Mouse (Mus musculus) adrenal gland, postnatal 10 days (tissue): ENCODE results near the gene Fpr-rs7. TPM values are rescaled to one million over a fixed set of nuclear protein-coding genes. Genes with fewer than 3 reads are reported as not detected.

Experiments used
- DNase-seq: peaks from one replicate; pipeline ENCODE4 v3.0.0; 2021; ENCODE audit warnings: mixed read lengths
- long read RNA-seq, 2 experiments: library from polyadenylated mRNA; stranded (forward); transcript quantifications; one replicate each; pipeline ENCODE4 v2.0.0; 2021
- total RNA-seq, 2 experiments: library from RNA; stranded (reverse); gene quantifications; 2 replicates each; pipeline ENCODE4 v1.2.3; 2021

Gene Fpr-rs7
- not detected for total RNA-seq
- long read RNA-seq, experiment 1, result 0 reads
- long read RNA-seq, experiment 2, result 0 reads

DNA sequence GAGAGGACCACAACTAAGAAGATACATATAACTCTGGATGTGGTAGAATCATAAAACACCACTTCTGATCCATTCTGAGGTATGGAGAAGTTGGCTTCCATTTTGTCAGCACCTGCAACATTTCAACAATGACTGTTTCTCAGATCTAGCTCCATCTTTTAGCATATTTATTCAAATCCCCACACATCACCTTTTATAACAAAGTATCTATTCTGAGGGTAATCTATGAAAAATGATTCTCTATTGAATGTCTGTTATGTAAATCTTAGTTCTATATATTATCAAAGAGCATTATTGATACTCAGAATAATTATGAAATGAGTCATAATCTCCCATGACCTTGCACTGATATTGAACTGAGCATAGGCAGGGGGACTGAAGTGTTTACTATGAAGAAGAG, at the start of gene Fpr-rs7:
TSS of gene Fpr-rs7 (minus strand) at position 101 of the 400 bp plus-strand sequence.
- no peak for DNase-seq

DNA sequence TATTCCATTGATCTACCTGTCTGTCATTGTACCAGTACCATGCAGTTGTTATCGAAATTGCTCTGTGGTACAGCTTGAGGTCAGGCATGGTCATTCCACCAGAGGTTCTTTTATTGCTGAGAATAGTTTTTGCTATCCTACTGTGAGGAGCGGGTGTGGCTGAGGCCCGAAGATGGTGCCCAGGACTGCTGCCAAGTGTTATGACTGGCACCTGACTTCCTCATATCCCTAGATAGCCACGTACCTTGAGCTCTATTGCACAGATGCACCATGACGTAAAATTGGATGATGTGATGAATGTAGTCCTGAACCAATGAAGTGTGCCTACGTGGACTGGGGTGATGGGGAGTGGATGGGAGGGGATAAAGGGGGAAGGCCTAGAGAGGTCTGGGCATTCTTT, 39.9 kb downstream of the Fpr-rs7 start:
- no peak for DNase-seq

DNA sequence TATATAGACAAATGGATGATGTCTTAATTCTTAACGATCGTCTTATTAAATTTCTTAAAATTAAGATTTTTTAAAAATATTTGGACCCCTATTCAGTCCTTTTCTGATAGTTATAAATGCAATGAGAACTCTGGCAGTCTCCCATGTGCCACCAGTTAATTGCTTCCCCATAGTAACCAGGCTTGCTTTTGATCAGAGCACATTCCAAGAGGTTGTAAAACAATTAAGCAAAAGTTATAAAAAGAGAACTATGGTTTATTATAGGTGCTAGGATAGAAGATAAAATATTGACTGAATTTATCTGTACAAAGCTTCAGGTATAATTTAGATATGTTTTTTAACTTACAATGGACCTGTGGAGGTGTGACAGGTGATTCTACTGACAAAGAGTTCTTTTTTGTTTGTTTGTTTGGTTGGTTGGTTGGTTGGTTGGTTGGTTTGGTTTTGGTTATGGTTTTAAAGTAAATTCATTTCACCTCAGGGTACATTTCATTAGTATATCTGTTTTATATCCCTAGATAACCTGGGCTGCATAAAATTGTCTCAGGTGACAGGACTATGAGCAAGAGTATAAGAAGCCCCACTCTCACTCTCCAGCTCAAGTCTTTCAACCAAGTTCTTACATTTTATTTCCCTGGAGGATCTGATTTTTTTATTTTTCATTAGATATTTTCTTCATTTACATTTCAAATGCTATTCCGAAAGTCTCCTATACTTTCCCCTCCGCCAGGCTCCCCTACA, 42.2 kb downstream of the Fpr-rs7 start:
- no peak for DNase-seq

Other genes starting within 250 kb of the Fpr-rs7 start
- gene Vmn2r104, start 65.9 kb downstream of the Fpr-rs7 start, total RNA-seq, result not detected
- gene Fpr-rs6, start 68.9 kb upstream of the Fpr-rs7 start, total RNA-seq, result not detected
- gene Vmn2r105, start 120.8 kb upstream of the Fpr-rs7 start, total RNA-seq, result not detected
- not detected for gene Vmn2r106, start 171.3 kb upstream of the Fpr-rs7 start, total RNA-seq
- gene Vmn2r107, start 231.0 kb upstream of the Fpr-rs7 start, total RNA-seq, result not detected